Mouse (Mus musculus): ENCODE results near the gene Hhat. TPM values are rescaled to one million over a fixed set of nuclear protein-coding genes. Genes with fewer than 3 reads are reported as not detected.

Hhat gene
- polyA plus RNA-seq, 1 experiment = 4.0 TPM

DNA sequence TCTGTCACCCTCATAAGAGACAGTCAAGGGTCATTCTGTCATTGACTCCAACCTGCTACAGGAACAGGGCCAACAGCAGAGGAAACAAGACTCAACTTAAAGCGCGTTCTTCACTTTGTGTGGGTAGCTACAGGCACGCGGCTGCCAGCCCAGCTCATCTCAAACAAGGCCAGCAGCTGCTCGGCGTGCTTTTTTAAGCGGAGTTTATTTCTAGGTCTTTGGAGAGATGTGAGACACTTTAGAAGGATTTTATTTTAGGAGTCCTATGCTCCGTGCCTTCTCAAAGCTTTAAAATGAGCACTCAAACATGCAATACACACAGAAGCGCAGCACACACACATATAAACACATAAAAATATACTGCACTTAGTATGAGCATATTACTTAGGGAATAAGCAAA, 183.6 kb downstream of the Hhat start:
- Histone ChIP-seq H3K27ac (ENCODE audit: control insufficient read depth, insufficient read depth, low read depth, low read length) (no peak overlapping the region), H3K4me1 (ENCODE audit: control insufficient read depth, insufficient read depth, low read length) (no peaks in the 10 kb centered on the region), H3K36me3 (ENCODE audit: control insufficient read depth, insufficient read depth, low read length) (no peaks in the 10 kb centered on the region), H3K27me3 (ENCODE audit: control insufficient read depth, insufficient read depth, low read length) (no peaks in the 10 kb centered on the region), H3K4me3 (ENCODE audit: control insufficient read depth, low read depth, low read length) (no peak overlapping the region)
- TF ChIP-seq POLR2A (IDR thresholded peaks at IDR 0.05; ENCODE audit: control insufficient read depth, low read depth, low read length) (no peak), CTCF (IDR thresholded peaks at IDR 0.05; ENCODE audit: control insufficient read depth, insufficient read depth, insufficient replicate concordance, low read depth, low read length) (no peak)

DNA sequence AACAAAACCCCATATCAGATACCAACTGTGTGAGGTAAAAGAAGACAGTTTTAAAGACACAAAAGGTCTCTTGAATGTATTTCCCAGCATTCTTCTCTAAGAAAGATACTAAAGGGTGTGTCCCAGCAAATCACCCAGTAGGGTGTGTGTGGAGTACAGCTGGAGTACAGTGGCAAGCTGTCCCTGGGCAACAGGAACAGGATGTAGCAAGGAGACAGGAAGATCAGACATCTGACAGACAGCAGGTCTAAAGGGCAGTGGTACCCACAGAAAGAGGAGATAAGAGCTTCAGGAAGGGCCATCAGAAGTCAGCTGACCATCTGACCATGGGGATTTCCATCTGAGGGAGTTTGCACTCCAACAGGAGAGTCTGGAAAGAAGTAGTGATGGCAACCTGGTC, 185.7 kb downstream of the Hhat start:
- Histone ChIP-seq H3K4me1 (ENCODE audit: control insufficient read depth, insufficient read depth, low read length) (no peaks in the 10 kb centered on the region), H3K27ac (ENCODE audit: control insufficient read depth, insufficient read depth, low read depth, low read length) (no peak overlapping the region), H3K4me3 (ENCODE audit: control insufficient read depth, low read depth, low read length) (no peak overlapping the region), H3K36me3 (ENCODE audit: control insufficient read depth, insufficient read depth, low read length) (no peaks in the 10 kb centered on the region), H3K27me3 (ENCODE audit: control insufficient read depth, insufficient read depth, low read length) (no peaks in the 10 kb centered on the region)
- TF ChIP-seq CTCF (IDR thresholded peaks at IDR 0.05; ENCODE audit: control insufficient read depth, insufficient read depth, insufficient replicate concordance, low read depth, low read length) (no peak), POLR2A (IDR thresholded peaks at IDR 0.05; ENCODE audit: control insufficient read depth, low read depth, low read length) (no peak)

DNA sequence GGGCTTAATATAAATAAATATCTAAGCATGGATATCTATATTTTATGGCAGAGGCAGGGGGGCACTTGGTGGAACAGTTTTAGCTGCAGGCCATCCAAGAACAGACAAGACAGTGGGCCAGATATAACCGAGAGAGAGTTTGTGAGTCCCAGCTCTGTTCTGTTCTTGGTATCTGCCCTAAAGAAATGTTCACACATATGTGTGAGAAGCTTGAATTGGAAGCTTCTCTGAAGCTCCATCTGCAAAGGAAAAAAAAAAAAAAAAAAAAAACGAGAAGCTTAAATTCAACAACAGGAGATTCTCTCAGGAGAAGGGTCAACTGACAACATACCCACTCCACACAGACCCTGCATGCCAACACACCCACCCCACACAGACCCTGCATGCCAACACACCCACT, 188.1 kb downstream of the Hhat start:
- no peaks in the 10 kb centered on the region for H3K4me1 ChIP-seq (ENCODE audit: control insufficient read depth, insufficient read depth, low read length)
- TF ChIP-seq CTCF (IDR thresholded peaks at IDR 0.05; ENCODE audit: control insufficient read depth, insufficient read depth, insufficient replicate concordance, low read depth, low read length) (no peak), POLR2A (IDR thresholded peaks at IDR 0.05; ENCODE audit: control insufficient read depth, low read depth, low read length) (no peak)
- H3K27me3 ChIP-seq (ENCODE audit: control insufficient read depth, insufficient read depth, low read length) = no peaks in the 10 kb centered on the region
- no peak overlapping the region for H3K27ac ChIP-seq (ENCODE audit: control insufficient read depth, insufficient read depth, low read depth, low read length)
- no peaks in the 10 kb centered on the region for H3K36me3 ChIP-seq (ENCODE audit: control insufficient read depth, insufficient read depth, low read length)
- no peak overlapping the region for H3K4me3 ChIP-seq (ENCODE audit: control insufficient read depth, low read depth, low read length)

DNA sequence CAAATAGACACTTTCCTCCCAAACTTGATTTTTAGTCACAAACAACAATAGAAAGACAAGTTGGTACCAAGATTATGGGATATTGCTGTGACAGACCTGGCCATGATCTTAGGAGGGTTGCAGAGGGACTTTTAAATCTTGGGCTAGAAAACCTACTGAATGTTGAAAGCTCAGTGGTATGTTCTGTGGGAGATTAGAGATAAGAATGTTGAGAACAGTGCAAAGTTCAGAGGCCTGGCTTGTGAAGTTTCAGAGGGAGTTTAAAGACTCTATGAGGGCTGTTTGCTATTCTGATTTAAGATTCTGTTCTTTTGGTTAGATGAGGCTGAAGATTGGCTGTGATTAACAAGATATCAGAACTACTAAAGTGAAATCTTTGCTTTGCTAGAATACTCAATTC, 206.3 kb downstream of the Hhat start:
- H3K4me1 ChIP-seq (ENCODE audit: control insufficient read depth, insufficient read depth, low read length) = no peaks in the 10 kb centered on the region
- H3K36me3 ChIP-seq (ENCODE audit: control insufficient read depth, insufficient read depth, low read length) = no peaks in the 10 kb centered on the region
- H3K27ac ChIP-seq (ENCODE audit: control insufficient read depth, insufficient read depth, low read depth, low read length) = no peak overlapping the region
- no peak overlapping the region for H3K4me3 ChIP-seq (ENCODE audit: control insufficient read depth, low read depth, low read length)
- no peaks in the 10 kb centered on the region for H3K27me3 ChIP-seq (ENCODE audit: control insufficient read depth, insufficient read depth, low read length)
- TF ChIP-seq POLR2A (IDR thresholded peaks at IDR 0.05; ENCODE audit: control insufficient read depth, low read depth, low read length) (no peak), CTCF (IDR thresholded peaks at IDR 0.05; ENCODE audit: control insufficient read depth, insufficient read depth, insufficient replicate concordance, low read depth, low read length) (no peak)

DNA sequence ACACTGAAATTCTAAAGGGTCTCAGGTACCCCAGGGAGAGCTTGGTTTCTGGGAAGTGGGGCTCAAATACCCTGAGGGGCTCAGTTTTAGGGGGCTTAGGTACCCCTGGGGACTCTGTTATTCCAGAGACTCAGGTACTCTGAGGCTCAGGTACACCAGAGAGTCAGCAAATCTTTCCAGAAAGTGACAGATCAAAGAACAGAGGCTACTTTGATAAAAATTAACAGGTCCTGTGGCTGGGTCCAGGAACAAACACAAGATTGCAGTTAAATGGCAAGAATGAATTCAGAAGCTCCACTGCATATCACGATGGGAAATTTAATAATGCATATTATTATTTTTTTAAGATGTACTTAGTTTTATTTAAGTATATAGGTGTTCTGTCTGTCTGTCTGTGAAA, 211.7 kb downstream of the Hhat start:
- no peaks in the 10 kb centered on the region for H3K36me3 ChIP-seq (ENCODE audit: control insufficient read depth, insufficient read depth, low read length)
- TF ChIP-seq CTCF (IDR thresholded peaks at IDR 0.05; ENCODE audit: control insufficient read depth, insufficient read depth, insufficient replicate concordance, low read depth, low read length) (no peak), POLR2A (IDR thresholded peaks at IDR 0.05; ENCODE audit: control insufficient read depth, low read depth, low read length) (no peak)

DNA sequence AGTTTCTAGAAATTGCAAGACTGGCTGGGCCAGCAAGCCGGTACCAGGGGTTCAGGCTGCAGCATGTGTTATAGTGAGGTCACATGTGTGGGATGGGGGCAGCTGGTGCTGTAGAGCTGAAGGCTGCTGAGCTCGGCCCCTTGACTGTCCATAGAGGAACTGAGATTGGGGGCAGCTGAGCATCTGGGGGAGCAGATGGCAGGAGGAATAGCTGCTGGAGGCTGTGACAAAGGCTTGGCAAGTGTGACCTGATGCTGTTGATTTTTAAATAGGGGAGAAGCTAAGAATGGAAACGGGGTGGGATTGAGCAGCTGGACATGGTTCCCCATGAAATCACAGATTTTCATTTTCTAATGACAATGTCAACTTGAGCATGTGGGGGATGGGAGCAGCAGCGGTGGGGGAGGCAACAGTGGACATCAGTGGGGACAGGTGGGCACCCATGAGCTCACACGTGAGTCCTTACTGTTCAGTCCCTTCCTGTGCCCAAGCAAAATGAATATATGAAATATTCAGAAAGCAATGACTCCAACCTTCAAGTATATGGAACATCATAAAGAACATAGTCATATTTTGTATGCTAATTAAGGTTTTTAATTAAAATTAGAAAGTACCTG, 212.9 kb downstream of the Hhat start:
- Histone ChIP-seq H3K36me3 (ENCODE audit: control insufficient read depth, insufficient read depth, low read length) (no peaks in the 10 kb centered on the region), H3K27ac (ENCODE audit: control insufficient read depth, insufficient read depth, low read depth, low read length) (no peak overlapping the region), H3K4me3 (ENCODE audit: control insufficient read depth, low read depth, low read length) (no peak overlapping the region), H3K4me1 (ENCODE audit: control insufficient read depth, insufficient read depth, low read length) (no peaks in the 10 kb centered on the region), H3K27me3 (ENCODE audit: control insufficient read depth, insufficient read depth, low read length) (no peaks in the 10 kb centered on the region)
- no peak for TF ChIP-seq CTCF (IDR thresholded peaks at IDR 0.05; ENCODE audit: control insufficient read depth, insufficient read depth, insufficient replicate concordance, low read depth, low read length)
- TF ChIP-seq POLR2A (IDR thresholded peaks at IDR 0.05; ENCODE audit: control insufficient read depth, low read depth, low read length) = no peak

More for the DNA sequence above, 211.7 kb downstream of the Hhat start:
- Histone ChIP-seq H3K4me3 (ENCODE audit: control insufficient read depth, low read depth, low read length) (no peak overlapping the region), H3K27ac (ENCODE audit: control insufficient read depth, insufficient read depth, low read depth, low read length) (no peak overlapping the region), H3K4me1 (ENCODE audit: control insufficient read depth, insufficient read depth, low read length) (no peaks in the 10 kb centered on the region), H3K27me3 (ENCODE audit: control insufficient read depth, insufficient read depth, low read length) (no peaks in the 10 kb centered on the region)

DNA sequence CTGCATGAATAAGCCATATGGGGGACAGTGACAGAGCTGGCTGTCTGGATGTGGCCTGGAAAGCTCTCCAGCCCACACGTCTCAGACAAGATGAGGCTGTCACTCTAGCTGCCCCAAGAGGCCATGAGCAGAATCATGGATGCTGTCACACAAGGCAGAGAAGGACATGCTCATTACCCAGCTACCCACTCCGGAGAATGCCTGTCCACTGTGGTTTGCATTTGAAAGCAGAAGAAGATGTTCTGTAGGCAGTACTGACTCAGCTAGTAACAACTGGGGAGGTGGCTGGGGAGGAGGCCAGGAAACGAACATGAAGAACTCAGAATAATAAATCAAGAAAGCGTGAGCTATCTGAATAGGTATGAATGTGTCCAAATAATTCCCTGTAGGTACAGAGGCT, 215.5 kb downstream of the Hhat start:
- H3K4me1 ChIP-seq (ENCODE audit: control insufficient read depth, insufficient read depth, low read length) = no peaks in the 10 kb centered on the region
- TF ChIP-seq CTCF (IDR thresholded peaks at IDR 0.05; ENCODE audit: control insufficient read depth, insufficient read depth, insufficient replicate concordance, low read depth, low read length) (no peak), POLR2A (IDR thresholded peaks at IDR 0.05; ENCODE audit: control insufficient read depth, low read depth, low read length) (no peak)
- H3K4me3 ChIP-seq (ENCODE audit: control insufficient read depth, low read depth, low read length) = no peak overlapping the region
- H3K27me3 ChIP-seq (ENCODE audit: control insufficient read depth, insufficient read depth, low read length) = no peaks in the 10 kb centered on the region
- no peaks in the 10 kb centered on the region for H3K36me3 ChIP-seq (ENCODE audit: control insufficient read depth, insufficient read depth, low read length)
- H3K27ac ChIP-seq (ENCODE audit: control insufficient read depth, insufficient read depth, low read depth, low read length) = no peak overlapping the region

DNA sequence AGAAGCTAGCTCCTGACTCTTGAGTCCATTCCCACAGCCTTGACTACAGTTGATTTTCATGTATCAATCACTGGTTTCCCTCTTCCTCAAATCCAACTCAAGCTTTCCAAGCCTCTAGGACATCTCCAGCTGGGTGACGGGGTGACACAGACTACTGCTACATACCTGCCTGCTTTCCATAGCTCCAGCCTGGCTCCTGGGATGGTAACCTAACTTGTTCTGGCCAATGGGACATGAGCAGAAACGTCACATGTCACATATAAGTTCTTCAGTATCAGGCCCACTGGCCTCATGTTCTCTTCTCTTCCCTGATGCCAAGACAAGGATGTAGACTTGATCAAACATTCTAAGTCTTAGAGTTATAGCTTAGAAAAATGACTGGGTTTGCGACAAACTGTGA, 220.5 kb downstream of the Hhat start:
- TF ChIP-seq CTCF (IDR thresholded peaks at IDR 0.05; ENCODE audit: control insufficient read depth, insufficient read depth, insufficient replicate concordance, low read depth, low read length) (no peak), POLR2A (IDR thresholded peaks at IDR 0.05; ENCODE audit: control insufficient read depth, low read depth, low read length) (no peak)
- Histone ChIP-seq H3K36me3 (ENCODE audit: control insufficient read depth, insufficient read depth, low read length) (no peaks in the 10 kb centered on the region), H3K27me3 (ENCODE audit: control insufficient read depth, insufficient read depth, low read length) (no peaks in the 10 kb centered on the region), H3K27ac (ENCODE audit: control insufficient read depth, insufficient read depth, low read depth, low read length) (no peak overlapping the region), H3K4me1 (ENCODE audit: control insufficient read depth, insufficient read depth, low read length) (no peaks in the 10 kb centered on the region), H3K4me3 (ENCODE audit: control insufficient read depth, low read depth, low read length) (no peak overlapping the region)

Data from testis, adult 2 months (tissue).